Mouse (Mus musculus) embryo, embryonic 11 days (tissue): ENCODE results near the gene Nop10.
A peak's percentile ranks its signal among the peaks of the same experiment; 100 is the strongest.

ENCODE experiments used
- DNase-seq: peaks from one replicate; pipeline ENCODE4 v3.0.0-alpha.2; 2015

Nop10 gene

GRCm38 (mm10) chr2:112261748-112262653 lies at the start of gene Nop10:
TSS of gene Nop10 (plus strand) at chr2:112261926.
- peak; percentile 94 for DNase-seq

DNA sequence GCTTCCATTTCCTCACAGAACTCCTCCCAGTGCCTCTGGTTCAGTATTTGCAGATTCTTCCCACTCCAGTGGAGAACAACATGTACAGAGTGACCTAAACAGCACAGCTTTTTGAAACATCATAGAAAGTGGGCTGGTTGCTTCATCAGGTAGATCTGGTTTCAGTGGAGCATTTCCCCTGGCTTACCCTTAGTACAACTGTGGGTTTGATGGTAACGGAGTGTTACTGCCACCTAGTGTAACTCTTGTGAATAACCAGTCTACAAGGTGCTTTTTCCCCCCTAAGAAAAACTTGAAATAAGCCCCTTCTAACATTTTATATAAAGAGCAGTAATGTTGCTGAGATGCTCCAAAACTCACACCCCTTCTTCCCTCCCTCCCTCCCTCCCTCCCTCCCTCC lies 45.7 kb upstream of the Nop10 start:
- DNase-seq, result peak; percentile 63

DNA sequence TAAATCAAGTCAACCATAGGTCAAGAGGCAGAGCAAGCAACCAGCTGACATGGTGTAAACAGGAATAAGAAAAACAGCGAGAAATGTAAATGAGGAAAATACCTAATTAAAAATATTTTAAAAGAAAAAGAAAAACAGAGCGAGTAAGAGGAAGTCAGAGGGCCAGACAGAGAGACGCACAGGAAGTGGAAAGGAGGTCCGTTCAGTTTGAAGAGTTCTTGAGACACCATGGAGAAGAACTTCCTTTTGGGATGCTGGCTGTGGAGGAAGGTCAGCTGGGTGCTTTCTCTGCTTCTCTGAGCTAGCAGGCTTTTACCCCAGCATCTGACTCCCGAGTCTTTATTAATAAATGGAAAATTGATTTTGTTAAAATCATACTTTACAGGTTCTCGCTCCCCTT lies 44.1 kb upstream of the Nop10 start:
- no peak for DNase-seq

DNA sequence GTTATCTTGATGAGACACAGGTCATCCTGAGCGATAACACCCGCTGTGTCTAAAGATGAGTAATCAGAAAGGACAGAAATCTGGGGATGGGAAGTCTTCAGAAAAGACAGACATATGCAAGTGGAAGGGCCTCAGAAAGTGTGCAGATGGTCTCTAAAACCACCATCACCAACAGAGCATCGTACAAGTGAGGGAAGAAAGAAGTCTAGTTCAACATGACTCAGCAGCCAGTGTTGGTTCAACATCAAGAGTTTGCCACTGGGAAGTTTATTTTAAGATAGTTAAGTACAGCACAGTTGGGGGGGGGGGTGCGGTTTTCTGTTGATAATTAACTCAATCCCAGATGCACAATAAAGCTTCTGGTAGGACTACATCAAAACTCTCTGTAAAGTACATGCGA lies 40.8 kb upstream of the Nop10 start:
- DNase-seq, result no peak

DNA sequence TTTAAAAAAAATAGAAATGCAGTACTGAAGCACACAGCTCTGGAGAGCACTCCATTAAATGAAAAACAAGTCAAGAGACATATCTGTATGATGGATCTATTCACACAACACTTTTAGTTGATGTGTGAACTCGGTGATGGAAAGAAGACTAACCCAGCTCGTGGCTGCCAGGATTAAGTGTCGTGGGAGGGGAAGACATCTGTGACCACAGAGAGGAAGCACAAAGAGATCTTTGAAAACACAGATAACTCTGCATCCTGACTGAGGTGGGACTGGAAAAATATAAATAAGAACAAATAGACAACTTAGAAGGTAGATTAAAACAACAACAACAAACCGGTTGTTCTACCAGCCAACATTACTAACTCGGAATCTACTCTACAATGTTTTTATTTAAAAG lies 39.1 kb upstream of the Nop10 start:
- no peak for DNase-seq

GRCm38 (mm10) chr2:112224356-112224755 lies 37.4 kb upstream of the Nop10 start:
- no peak for DNase-seq

DNA sequence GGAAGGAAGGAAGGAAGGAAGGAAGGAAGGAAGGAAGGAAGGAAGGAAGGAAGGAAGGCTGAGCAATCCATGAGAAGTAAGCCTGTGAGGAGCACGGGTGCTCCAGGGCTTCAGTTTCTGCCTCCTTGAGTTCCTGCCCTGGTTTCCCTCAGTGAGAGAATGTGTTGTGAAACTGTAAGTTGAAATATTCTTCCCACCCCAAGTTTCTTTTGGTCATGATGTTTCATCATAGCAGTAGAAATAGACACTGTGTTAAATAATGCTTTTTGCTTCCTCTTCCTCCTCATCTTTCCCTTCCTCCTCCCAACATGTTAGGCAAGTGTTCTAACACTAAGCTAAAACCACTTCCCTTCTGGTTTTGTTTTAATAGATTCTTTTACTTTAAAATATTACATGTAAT lies 29.1 kb upstream of the Nop10 start:
- no peak for DNase-seq

DNA sequence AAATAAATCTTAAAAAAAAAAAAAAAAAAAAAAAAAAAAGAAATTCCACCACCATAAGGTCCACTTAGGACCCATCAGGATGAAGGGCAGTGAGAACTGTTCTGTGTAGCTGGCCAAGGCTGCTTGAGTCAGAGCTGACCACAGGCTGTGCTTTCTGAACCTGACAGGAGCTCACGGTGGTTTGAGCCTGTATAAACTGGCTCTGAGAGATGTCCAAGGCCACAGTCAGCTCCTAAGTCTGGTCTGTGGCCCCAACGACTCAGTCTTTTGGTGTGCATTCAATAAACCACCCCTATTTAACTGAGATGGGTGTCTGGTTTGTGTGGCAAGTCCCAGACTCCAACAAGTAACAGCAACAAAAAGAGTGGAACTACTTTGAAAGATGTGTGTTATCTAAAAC lies 25.1 kb upstream of the Nop10 start:
- DNase-seq, result no peak

- DNase-seq, result no peak
Measured at GRCm38 (mm10) chr2:112238006-112238405, 23.7 kb upstream of the Nop10 start.

DNA sequence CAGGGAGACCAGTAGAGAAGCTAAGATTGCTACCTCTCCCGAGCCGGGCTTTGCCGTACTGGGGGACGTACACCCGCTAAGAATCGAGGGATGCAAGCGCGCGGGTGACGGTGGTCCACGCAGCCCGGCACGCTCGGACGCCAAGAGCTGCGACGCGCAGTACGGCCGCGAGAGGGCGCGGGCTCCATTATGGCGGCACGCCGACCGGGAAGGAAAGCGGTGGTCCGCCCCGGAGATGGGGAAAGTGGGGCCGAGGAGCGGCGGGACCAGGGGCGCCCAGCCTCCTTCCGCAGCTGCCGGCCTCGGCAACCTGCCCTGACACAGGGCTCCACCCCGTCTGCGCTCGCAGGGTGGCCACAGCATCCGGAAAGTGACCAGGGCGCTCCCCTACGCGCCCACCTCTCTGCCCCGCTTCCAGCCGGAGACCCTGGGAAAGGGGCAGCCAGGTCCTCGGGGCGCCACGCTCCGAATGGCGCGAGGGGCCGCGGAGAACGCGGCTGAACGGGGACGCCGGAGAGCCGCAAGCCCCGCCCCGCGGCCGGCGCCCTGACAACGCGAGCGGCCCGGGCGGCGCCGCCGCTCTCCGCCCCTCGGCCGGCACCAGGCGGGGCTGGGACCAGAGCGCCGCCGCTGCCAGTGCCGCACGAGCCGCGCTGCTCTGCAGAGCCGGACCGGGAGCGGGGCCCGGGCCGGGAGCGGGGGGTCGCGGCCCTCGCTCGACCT lies 22.4 kb upstream of the Nop10 start, which contains the start of gene Lpcat4:
TSS of gene Lpcat4 (plus strand) at position 257 of the 723 bp plus-strand sequence.
- DNase-seq, result peak; percentile 95

- peak; percentile 59 for DNase-seq
Measured at GRCm38 (mm10) chr2:112239935-112240721, 21.6 kb upstream of the Nop10 start.

DNA sequence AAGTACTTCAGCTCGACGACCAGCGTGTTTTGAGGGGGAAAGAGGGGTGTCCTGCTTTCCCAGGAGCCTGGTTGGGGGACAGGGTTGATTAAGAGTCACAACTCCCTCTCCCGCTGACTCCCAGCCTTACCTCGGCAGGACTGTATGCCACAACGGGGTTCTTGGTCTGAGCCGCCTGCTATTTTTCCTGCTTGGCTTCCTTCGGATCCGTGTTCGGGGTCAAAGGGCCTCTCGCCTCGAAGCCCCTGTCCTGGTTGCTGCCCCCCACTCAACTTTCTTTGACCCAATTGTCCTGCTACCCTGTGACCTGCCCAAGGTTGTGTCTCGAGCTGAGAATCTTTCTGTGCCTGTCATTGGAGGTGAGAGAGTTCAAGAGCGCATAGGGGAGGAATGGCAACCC lies 19.9 kb upstream of the Nop10 start:
- DNase-seq, result no peak

DNA sequence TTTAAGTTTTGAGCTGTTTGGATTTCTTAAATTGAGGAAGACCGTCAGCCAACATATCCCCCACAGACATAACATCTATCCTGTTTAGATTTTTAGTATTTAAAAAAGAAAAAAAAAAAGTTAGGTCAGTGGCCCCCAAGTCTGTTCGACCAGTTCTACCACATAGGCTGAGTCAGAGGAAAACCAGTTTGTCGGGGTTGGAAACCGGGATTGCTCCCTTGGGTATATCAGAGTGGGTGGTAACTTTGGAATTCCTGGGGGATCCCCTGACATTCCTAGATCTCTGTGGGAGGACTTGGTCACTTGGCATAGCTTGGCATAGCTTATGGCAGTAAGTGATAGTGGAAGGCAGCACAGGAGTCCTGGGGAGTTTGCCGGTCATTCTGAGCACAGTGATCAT lies 16.4 kb upstream of the Nop10 start:
- DNase-seq, result no peak

- no peak for DNase-seq
Measured at GRCm38 (mm10) chr2:112246193-112246592, 15.5 kb upstream of the Nop10 start.

GRCm38 (mm10) chr2:112247323-112247722 lies 14.4 kb upstream of the Nop10 start:
- no peak for DNase-seq

DNA sequence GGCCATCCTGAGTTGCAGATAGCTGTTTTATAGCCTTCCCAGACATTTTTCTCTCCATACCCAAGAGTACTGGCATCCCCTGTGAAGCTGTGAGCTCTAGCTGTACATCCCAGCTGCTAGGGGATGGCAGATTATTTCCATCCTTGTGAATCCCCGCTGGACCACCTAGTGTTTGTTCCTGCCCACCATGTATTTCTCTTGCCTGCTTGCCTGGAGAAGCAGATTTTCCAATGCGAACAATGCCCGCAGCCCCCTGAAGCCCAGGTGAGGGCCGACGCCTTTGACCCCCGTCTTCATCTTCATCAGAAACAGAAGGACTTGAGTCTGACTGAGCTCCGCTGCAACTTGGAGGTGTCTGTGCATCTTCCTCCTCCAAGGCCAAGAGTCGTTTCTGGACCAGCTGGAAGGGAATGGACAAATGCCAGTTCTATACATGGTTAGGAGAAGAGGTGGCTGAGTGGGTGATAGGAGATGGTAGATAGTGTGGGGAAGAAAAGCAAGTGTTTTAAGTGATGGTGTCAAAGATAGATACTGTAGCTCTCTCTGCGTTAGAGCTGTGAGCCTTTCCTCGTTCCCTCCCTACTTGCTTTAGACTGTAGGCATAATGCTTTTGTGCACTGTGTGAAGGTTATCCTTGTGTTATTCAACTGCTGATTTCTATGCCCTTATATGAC lies 11.8 kb upstream of the Nop10 start:
- no peak for DNase-seq

- DNase-seq, result no peak
Measured at GRCm38 (mm10) chr2:112254675-112255515, 6.8 kb upstream of the Nop10 start.

GRCm38 (mm10) chr2:112259241-112259962 lies 2.3 kb upstream of the Nop10 start, which contains the start of gene Nutm1:
TSS of gene Nutm1 (minus strand) at chr2:112259291.
- no peak for DNase-seq

DNA sequence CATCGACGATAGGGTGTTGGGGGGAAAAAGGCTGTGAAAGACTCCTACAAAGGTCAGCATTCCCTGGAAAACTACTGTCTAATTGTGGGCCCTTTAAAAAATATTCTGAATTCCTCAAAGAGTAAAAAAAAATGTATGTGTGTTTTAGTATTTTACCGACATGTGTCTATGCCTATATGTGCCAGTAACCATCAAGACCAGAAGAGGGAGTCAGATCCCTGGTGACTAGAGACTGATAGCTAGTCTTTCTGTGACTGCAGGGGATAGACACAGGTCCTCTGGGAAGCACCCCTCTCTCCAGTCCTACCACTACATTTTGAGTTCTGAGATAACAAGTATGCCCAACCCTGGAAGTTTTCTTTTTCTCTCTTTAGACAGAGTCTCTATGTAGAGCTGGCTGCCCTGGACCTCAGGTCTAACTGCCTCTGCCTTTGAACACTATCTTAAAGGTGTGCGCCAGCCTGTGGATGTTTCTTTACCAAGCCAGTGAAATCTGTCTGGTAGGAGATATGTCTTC lies 1.1 kb downstream of the Nop10 start:
- DNase-seq, result no peak

- DNase-seq, result no peak
Measured at GRCm38 (mm10) chr2:112264364-112264763, 2.6 kb downstream of the Nop10 start.
